Mouse (Mus musculus) intestine, embryonic 15.5 days (tissue): ENCODE data around the gene Gm21921. TPM values are rescaled to one million over a fixed set of nuclear protein-coding genes. Genes with fewer than 3 reads are reported as not detected.
"Not testable (repeated sequence)": the region's sequence is repeated elsewhere in the genome, so short reads cannot be mapped to it uniquely, and the experiment has no call there.

Experiments
- ATAC-seq: fragments of 200-750 bp; cut with Nextera tagmentation; 2 replicates; pipeline ENCODE4 v1.8.0; 2017; ENCODE audit warnings: moderate TSS enrichment, moderate library complexity
- H3K27ac ChIP-seq: fragments of 300-500 bp; sonication (generic); 2 replicates; pipeline ENCODE4 v1.5.1; 2015; ENCODE audit warnings: mild to moderate bottlenecking, inconsistent platforms
- H3K27me3 ChIP-seq: fragments of 300-500 bp; sonication (generic); replicated peaks from 2 replicates; pipeline ENCODE4 v1.6.1; 2015; ENCODE audit warnings: inconsistent platforms
- H3K36me3 ChIP-seq: fragments of 300-500 bp; sonication (generic); 2 replicates; pipeline ENCODE4 v1.6.1; 2015; ENCODE audit warnings: inconsistent platforms
- H3K4me1 ChIP-seq: fragments of 300-500 bp; sonication (generic); replicated peaks from 2 replicates; pipeline ENCODE4 v1.6.1; 2015; ENCODE audit warnings: inconsistent platforms
- H3K4me2 ChIP-seq: fragments of 300-500 bp; sonication (generic); replicated peaks from 2 replicates; pipeline ENCODE4 v1.6.1; 2015; ENCODE audit warnings: mild to moderate bottlenecking, inconsistent platforms
- H3K4me3 ChIP-seq: fragments of 300-500 bp; sonication (generic); replicated peaks from 2 replicates; pipeline ENCODE4 v1.5.1; 2015; ENCODE audit warnings: inconsistent platforms
- H3K9ac ChIP-seq: fragments of 300-500 bp; sonication (generic); 2 replicates; pipeline ENCODE4 v1.6.1; 2015; ENCODE audit warnings: inconsistent platforms
- H3K9me3 ChIP-seq: fragments of 300-500 bp; sonication (generic); 2 replicates; pipeline ENCODE4 v1.6.1; 2016; ENCODE audit warnings: inconsistent platforms
- WGBS: fragments of 180-500 bp; shearing (Covaris S2); methylation state at CpG from one replicate; pipeline ENCODE4 v1.1.7; 2015; 5-methylcytosine and 5-hydroxymethylcytosine counted together
- polyA plus RNA-seq: library from polyadenylated mRNA; unstranded; fragments of >200 nt; fragmentation: Nextera tagmentation; extraction: Ambion mirVana; gene quantifications from 2 replicates; pipeline ENCODE4 v1.2.1, GENCODE M21; 2015

Gm21921 gene
- not detected in 2 replicates for polyA plus RNA-seq

DNA sequence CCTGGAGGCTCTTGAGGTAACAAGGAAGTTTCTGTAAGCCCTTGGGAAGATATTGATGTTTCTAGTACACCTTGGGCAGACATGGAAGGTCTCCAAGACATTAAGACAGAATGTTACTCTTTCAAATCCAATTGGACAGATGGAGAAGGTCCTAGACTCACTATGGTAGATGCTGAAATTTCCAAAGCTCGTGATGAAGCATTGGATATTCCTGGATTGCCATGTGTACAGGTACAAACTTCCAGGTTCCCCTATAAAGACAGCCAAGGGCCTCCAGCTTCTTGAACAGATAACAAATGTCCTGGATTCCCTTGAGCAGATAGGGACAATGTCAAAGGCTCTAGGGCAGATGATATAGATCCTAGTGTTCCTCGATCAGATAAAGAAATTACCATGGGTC lies at the start of gene Gm21921:
Gene Gm21921, minus strand, starts transcription at position 101 of the 400 bp plus-strand sequence.
- H3K9ac ChIP-seq, result not testable (repeated sequence)

More for the DNA sequence above, at the start of gene Gm21921:
- not testable (repeated sequence) for H3K4me3 ChIP-seq, H3K27ac ChIP-seq, H3K36me3 ChIP-seq, H3K27me3 ChIP-seq, H3K4me2 ChIP-seq, H3K4me1 ChIP-seq, H3K9me3 ChIP-seq, ATAC-seq
- no CpG with 5 or more reads among the region's 2 CpGs for WGBS
